Mouse (Mus musculus): ENCODE data around the gene 1700025C18Rik. TPM values are rescaled to one million over a fixed set of nuclear protein-coding genes. Genes with fewer than 3 reads are reported as not detected.

Gene 1700025C18Rik
- total and polyA plus RNA-seq, 2 experiments, result not detected

DNA sequence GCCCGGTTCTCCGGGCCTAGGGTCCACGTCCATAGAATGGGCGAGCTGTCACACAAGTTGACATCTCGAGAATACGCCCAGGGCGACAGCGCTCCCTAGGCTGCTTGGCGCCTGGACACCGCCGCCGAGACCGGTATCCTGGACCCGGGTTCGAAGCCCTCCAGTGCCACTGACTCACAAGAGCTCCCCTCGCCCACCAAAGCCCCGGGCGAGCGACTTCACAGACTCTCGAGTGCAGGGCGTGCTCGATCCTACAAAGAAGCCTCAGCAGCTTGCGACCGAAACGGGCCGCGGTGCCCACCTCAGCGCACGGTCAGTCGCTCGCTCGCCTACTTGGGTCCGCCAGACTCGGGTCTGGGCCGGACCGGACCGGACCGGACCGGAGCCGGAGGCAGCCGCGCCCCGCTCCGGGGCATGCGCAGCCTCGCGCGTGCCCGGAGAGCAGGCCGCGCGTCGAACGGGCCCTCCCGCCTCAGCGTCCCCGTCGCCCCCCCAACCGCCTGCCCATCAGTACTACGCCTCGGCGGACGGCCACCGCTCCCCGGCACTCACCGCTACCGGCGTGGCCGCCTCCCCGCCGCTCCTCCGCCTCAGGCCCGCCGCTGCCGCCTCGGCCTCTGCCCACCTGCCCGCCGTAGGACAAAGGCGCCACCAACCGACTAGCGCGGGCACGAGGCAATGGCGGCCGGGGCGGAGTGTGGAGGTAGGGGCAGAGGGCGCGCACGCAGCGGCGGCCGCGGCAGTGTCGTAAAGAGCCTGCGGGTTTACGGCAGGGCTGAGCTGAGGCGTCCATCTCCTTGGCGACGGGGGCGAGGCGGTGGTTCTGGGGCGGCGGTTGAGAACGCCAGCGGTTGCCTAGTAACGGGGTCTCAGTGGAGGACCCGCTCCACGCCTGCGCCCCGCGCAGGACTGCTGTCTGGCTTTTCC is 56.2 kb downstream of the 1700025C18Rik start, which contains the start of gene Ncoa5:
Ncoa5 (minus strand) TSS at position 737 of the 927 bp plus-strand sequence.
- no peaks in the 10 kb centered on the region for H3K27me3 ChIP-seq (ENCODE audit: control insufficient read depth, insufficient read depth, low read length)
- under 1% methylated on average over 104 of the region's 111 CpGs for WGBS
- peak within 1 kb of the TSS; percentile 71 for H3K27ac ChIP-seq (replicated peaks; ENCODE audit: insufficient read depth, low read depth, low read length)

DNA sequence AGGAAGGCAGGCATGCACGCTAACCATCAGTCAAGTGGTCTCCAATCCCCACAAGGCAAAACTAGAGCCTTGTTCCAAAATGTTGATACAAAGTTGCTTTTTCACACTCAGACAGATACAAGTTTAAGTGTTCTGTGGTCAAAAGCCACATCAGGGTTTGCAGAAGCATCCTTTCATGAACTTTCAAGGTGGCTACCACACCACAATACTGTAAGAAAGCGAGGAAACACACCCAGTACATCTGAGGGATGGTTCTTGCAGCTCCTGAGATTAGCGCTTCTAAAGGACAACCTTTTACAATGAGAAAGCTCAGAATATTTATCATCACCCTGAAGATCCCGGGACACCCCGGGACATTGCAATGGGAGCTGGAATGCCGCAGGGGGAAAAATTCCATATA is 57.2 kb downstream of the 1700025C18Rik start:
- Histone ChIP-seq H3K9ac (ENCODE audit: low read depth, low read length) (no peak overlapping the region), H3K27ac (replicated peaks; ENCODE audit: insufficient read depth, low read depth, low read length) (no peak overlapping the region), H3K79me2 (ENCODE audit: control insufficient read depth, insufficient read depth, low read length) (peaks cover 22% of the 10 kb centered on the region)

More for the DNA sequence above, 56.2 kb downstream of the 1700025C18Rik start, which contains the start of gene Ncoa5:
- H3K4me3 ChIP-seq (ENCODE audit: insufficient read depth, low read depth, low read length), result peak within 1 kb of the TSS; percentile 85
- H3K79me2 ChIP-seq (ENCODE audit: control insufficient read depth, insufficient read depth, low read length), result peaks cover 14% of the 10 kb centered on the region
- H3K4me1 ChIP-seq (ENCODE audit: control insufficient read depth, insufficient read depth, low read length), result peaks cover 8% of the 10 kb centered on the region; the same call in 1 of the 2 replicates
- H3K9ac ChIP-seq (ENCODE audit: low read depth, low read length), result peak within 1 kb of the TSS; percentile 96
- peak; percentile 74 for DNase-seq (ENCODE audit: extremely low read depth, low read depth, low spot score)
- H3K36me3 ChIP-seq (ENCODE audit: control insufficient read depth, insufficient read depth, low read length), result no peaks in the 10 kb centered on the region
- peak; percentile 39; the same call in 1 of the 2 replicates for TF ChIP-seq CTCF (IDR thresholded peaks at IDR 0.05; ENCODE audit: low read depth, low read length)
- 0 out of 2 replicates have a peak, but pooled peaks have one; percentile 32 for TF ChIP-seq POLR2A (IDR thresholded peaks at IDR 0.05; ENCODE audit: extremely low read depth, insufficient read depth, low read length)

GRCm38 (mm10) chr2:165032533-165032932 is 58.0 kb downstream of the 1700025C18Rik start:
- no peak overlapping the region for H3K27ac ChIP-seq (replicated peaks; ENCODE audit: insufficient read depth, low read depth, low read length)
- peaks cover 8% of the 10 kb centered on the region; the same call in 1 of the 2 replicates for H3K4me1 ChIP-seq (ENCODE audit: control insufficient read depth, insufficient read depth, low read length)
- H3K4me3 ChIP-seq (ENCODE audit: insufficient read depth, low read depth, low read length), result no peak overlapping the region
- no peaks in the 10 kb centered on the region; the same call in 1 of the 2 replicates for H3K36me3 ChIP-seq (ENCODE audit: control insufficient read depth, insufficient read depth, low read length)
- H3K27me3 ChIP-seq (ENCODE audit: control insufficient read depth, insufficient read depth, low read length), result no peaks in the 10 kb centered on the region
- peaks cover 28% of the 10 kb centered on the region for H3K79me2 ChIP-seq (ENCODE audit: control insufficient read depth, insufficient read depth, low read length)
- DNase-seq (ENCODE audit: extremely low read depth, low read depth, low spot score), result peak; percentile 62
- TF ChIP-seq CTCF (IDR thresholded peaks at IDR 0.05; ENCODE audit: low read depth, low read length), result peak; percentile 46
- no peak for TF ChIP-seq POLR2A (IDR thresholded peaks at IDR 0.05; ENCODE audit: extremely low read depth, insufficient read depth, low read length)
- WGBS, result 22% methylated on average over 3 of the region's 3 CpGs
- H3K9ac ChIP-seq (ENCODE audit: low read depth, low read length), result no peak overlapping the region

More for the DNA sequence above, 57.2 kb downstream of the 1700025C18Rik start:
- no peak overlapping the region for H3K4me3 ChIP-seq (ENCODE audit: insufficient read depth, low read depth, low read length)
- no peaks in the 10 kb centered on the region for H3K27me3 ChIP-seq (ENCODE audit: control insufficient read depth, insufficient read depth, low read length)
- TF ChIP-seq CTCF (IDR thresholded peaks at IDR 0.05; ENCODE audit: low read depth, low read length) (no peak), POLR2A (IDR thresholded peaks at IDR 0.05; ENCODE audit: extremely low read depth, insufficient read depth, low read length) (no peak)
- 64% methylated on average over 6 of the region's 6 CpGs for WGBS
- no peaks in the 10 kb centered on the region; the same call in 1 of the 2 replicates for H3K36me3 ChIP-seq (ENCODE audit: control insufficient read depth, insufficient read depth, low read length)
- peaks cover 8% of the 10 kb centered on the region; the same call in 1 of the 2 replicates for H3K4me1 ChIP-seq (ENCODE audit: control insufficient read depth, insufficient read depth, low read length)
- no peak for DNase-seq (ENCODE audit: extremely low read depth, low read depth, low spot score)

Other genes with a start within 250 kb of the 1700025C18Rik start
- 21.7 and 22.1 TPM in 2 replicates for gene Pltp, start 233.0 kb downstream of the 1700025C18Rik start, total RNA-seq (2014; rRNA removed)
- 49.7 and 92.8 TPM in 2 replicates for gene Pltp, start 233.0 kb downstream of the 1700025C18Rik start, polyA plus RNA-seq (2012; rRNA removed)
- 9.1 and 12.9 TPM in 2 replicates for gene Pcif1, start 211.4 kb downstream of the 1700025C18Rik start, total RNA-seq (2014; rRNA removed)
- 20.2 and 21.3 TPM in 2 replicates for gene Pcif1, start 211.4 kb downstream of the 1700025C18Rik start, polyA plus RNA-seq (2012; rRNA removed)
- gene Zfp335, start 179.0 kb downstream of the 1700025C18Rik start, total RNA-seq (2014; rRNA removed), result 2.4 and 4.0 TPM in 2 replicates
- 13.5 and 18.9 TPM in 2 replicates for gene Zfp335, start 179.0 kb downstream of the 1700025C18Rik start, polyA plus RNA-seq (2012; rRNA removed)
- 0.20 and 0.65 TPM in 2 replicates for gene Mmp9, start 150.0 kb downstream of the 1700025C18Rik start, total RNA-seq (2014; rRNA removed)
- gene Mmp9, start 150.0 kb downstream of the 1700025C18Rik start, polyA plus RNA-seq (2012; rRNA removed), result 0.55 and 0.70 TPM in 2 replicates
- gene Slc12a5, start 129.9 kb downstream of the 1700025C18Rik start, total RNA-seq (2014; rRNA removed), result 0.46 and 0.54 TPM in 2 replicates
- gene Slc12a5, start 129.9 kb downstream of the 1700025C18Rik start, polyA plus RNA-seq (2012; rRNA removed), result 0.85 and 1.1 TPM in 2 replicates
- 4.3 and 6.8 TPM in 2 replicates for gene Ncoa5, start 55.9 kb downstream of the 1700025C18Rik start, total RNA-seq (2014; rRNA removed)
- gene Ncoa5, start 55.9 kb downstream of the 1700025C18Rik start, polyA plus RNA-seq (2012; rRNA removed), result 9.2 and 11.5 TPM in 2 replicates
- gene Cd40, start 35.1 kb downstream of the 1700025C18Rik start, total RNA-seq (2014; rRNA removed), result 0.74 and 1.7 TPM in 2 replicates
- 0.37 and 1.0 TPM in 2 replicates for gene Cd40, start 35.1 kb downstream of the 1700025C18Rik start, polyA plus RNA-seq (2012; rRNA removed)
- under 0.01 TPM in 1 of 2 replicates, not detected in the other for gene Cdh22, start 144.1 kb upstream of the 1700025C18Rik start, total RNA-seq (2014; rRNA removed)
- gene Cdh22, start 144.1 kb upstream of the 1700025C18Rik start, polyA plus RNA-seq (2012; rRNA removed), result not detected in 2 replicates
- gene Slc35c2, start 197.1 kb upstream of the 1700025C18Rik start, total RNA-seq (2014; rRNA removed), result 13.5 and 17.2 TPM in 2 replicates
- gene Slc35c2, start 197.1 kb upstream of the 1700025C18Rik start, polyA plus RNA-seq (2012; rRNA removed), result 42.4 and 52.1 TPM in 2 replicates
- 5.2 and 7.0 TPM in 2 replicates for gene Elmo2, start 235.7 kb upstream of the 1700025C18Rik start, total RNA-seq (2014; rRNA removed)
- gene Elmo2, start 235.7 kb upstream of the 1700025C18Rik start, polyA plus RNA-seq (2012; rRNA removed), result 10.9 and 17.5 TPM in 2 replicates

Measured in liver, adult 2 months (tissue).